9 mouse cellular contexts compared by ENCODE assay signal in the genomic region with DNA sequence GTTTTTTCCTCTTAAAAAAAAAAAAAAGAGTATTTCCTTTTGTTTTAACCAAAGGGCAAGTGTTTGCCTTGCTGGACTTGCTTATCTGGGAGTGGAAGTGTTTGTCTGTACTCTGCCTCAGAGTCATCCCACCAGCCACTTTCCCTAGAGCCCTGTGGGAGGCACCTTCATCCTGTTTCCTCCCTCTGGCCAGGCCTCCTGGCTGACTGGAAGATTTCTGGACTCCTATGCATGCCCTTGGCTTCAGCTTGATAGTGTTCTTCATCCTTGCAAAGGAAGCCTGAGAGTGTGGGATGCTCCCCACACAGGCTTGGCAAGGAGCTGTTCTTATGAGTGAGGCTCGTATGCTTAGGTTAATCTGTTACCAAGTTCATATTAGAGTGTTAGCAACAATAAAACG.
DNase-seq lines count a peak whose midpoint lies in the region; ATAC-seq lines count a peak whose summit lies in the region.
"Had no signal": no experiment of that assay in that cellular context is flagged by ENCODE, and none has a peak within 500 bp of the region (broad histone marks: within the 10 kb centered on the region; RNA-seq: fewer than 3 reads in every experiment).

No protein-coding gene starts in this region.

- ATAC-seq in intestine, embryonic 14.5 days (replicated peaks; ENCODE audit: low FRiP score, low TSS enrichment, low read depth): no peak
- ATAC-seq in liver, embryonic 13.5 days (ENCODE audit: low read depth): peak; percentile 54; the same call in 1 of the 2 replicates
- no peak for ATAC-seq in megakaryocyte, adult 5-6 weeks (ENCODE audit: poor library complexity, severe bottlenecking)
- ATAC-seq in midbrain, embryonic 15.5 days (replicated peaks): no peak
- ATAC-seq in erythroblast, adult 5-6 weeks (replicated peaks; ENCODE audit: low FRiP score, poor library complexity, severe bottlenecking): no peak

- H3K4me1 ChIP-seq in intestine, embryonic 14.5 days (replicated peaks; ENCODE audit: control insufficient read depth, insufficient read depth, low read length): peaks cover 20% of the 10 kb centered on the region
- peaks cover 21% of the 10 kb centered on the region for H3K4me1 ChIP-seq in liver, embryonic 13.5 days (replicated peaks)
- no peaks in the 10 kb centered on the region for H3K4me1 ChIP-seq in midbrain, embryonic 15.5 days

- no peaks in the 10 kb centered on the region for H3K27me3 ChIP-seq in intestine, embryonic 14.5 days (replicated peaks; ENCODE audit: control insufficient read depth, insufficient read depth, low read length)
- H3K27me3 ChIP-seq in liver, embryonic 13.5 days: no peaks in the 10 kb centered on the region
- no peaks in the 10 kb centered on the region for H3K27me3 ChIP-seq in midbrain, embryonic 15.5 days (replicated peaks)

- no peak overlapping the region for H3K27ac ChIP-seq in intestine, embryonic 14.5 days (ENCODE audit: low read depth)
- no peak overlapping the region for H3K27ac ChIP-seq in liver, embryonic 13.5 days
- no peak overlapping the region for H3K27ac ChIP-seq in midbrain, embryonic 15.5 days

- H3K9ac ChIP-seq in intestine, embryonic 14.5 days (ENCODE audit: low read length): no peak overlapping the region
- no peak overlapping the region for H3K9ac ChIP-seq in liver, embryonic 13.5 days
- H3K9ac ChIP-seq in midbrain, embryonic 15.5 days: no peak overlapping the region

- peak; percentile 66 for DNase-seq in 3T3-L1 (ENCODE audit: low read depth, low spot score)
- peak; percentile 29 for DNase-seq in brain, adult 2 months (ENCODE audit: low read depth, low spot score)
- peak; percentile 58 for DNase-seq in intestine, embryonic 14.5 days (ENCODE audit: low spot score)
- no peak for DNase-seq in liver, embryonic 13.5 days
- no peak for DNase-seq in MN1 (ENCODE audit: low spot score)

- no peaks in the 10 kb centered on the region for H3K9me3 ChIP-seq in intestine, embryonic 14.5 days (ENCODE audit: control insufficient read depth, low read length)
- H3K9me3 ChIP-seq in liver, embryonic 13.5 days (replicated peaks): no peaks in the 10 kb centered on the region
- no peaks in the 10 kb centered on the region for H3K9me3 ChIP-seq in midbrain, embryonic 15.5 days

- 46% methylated on average over 2 of the region's 2 CpGs for WGBS in intestine, embryonic 14.5 days
- 40% methylated on average over 2 of the region's 2 CpGs for WGBS in liver, embryonic 13.5 days (ENCODE audit: insufficient replicate concordance)
- WGBS in midbrain, embryonic 15.5 days: 75% methylated on average over 2 of the region's 2 CpGs

- H3K36me3 ChIP-seq in intestine, embryonic 14.5 days (ENCODE audit: control insufficient read depth, insufficient read depth, low read length): no peaks in the 10 kb centered on the region
- no peaks in the 10 kb centered on the region for H3K36me3 ChIP-seq in liver, embryonic 13.5 days
- H3K36me3 ChIP-seq in midbrain, embryonic 15.5 days (replicated peaks): no peaks in the 10 kb centered on the region

- H3K4me2 ChIP-seq in intestine, embryonic 14.5 days (ENCODE audit: low read length): no peak overlapping the region
- H3K4me2 ChIP-seq in liver, embryonic 13.5 days: no peak overlapping the region
- no peak overlapping the region for H3K4me2 ChIP-seq in midbrain, embryonic 15.5 days

- H3K4me3 ChIP-seq in intestine, embryonic 14.5 days (ENCODE audit: low read depth, low read length): no peak overlapping the region
- no peak overlapping the region for H3K4me3 ChIP-seq in liver, embryonic 13.5 days (replicated peaks)
- no peak overlapping the region for H3K4me3 ChIP-seq in midbrain, embryonic 15.5 days
- H3K4me3 ChIP-seq: erythroblast, embryonic 14.5 days had no signal

Comparison
In these comparisons a context has a peak if more than half of its experiments do, and no peak if none do; other contexts are left out.
1. DNase-seq: peak in 3T3-L1 (single experiment), brain, adult 2 months (single experiment) and intestine, embryonic 14.5 days (single experiment); none in liver, embryonic 13.5 days (single experiment) and MN1 (single experiment).